Mouse (Mus musculus) neural tube, embryonic 13.5 days (tissue): ENCODE measurements around the gene Olfr157. TPM values are rescaled to one million over a fixed set of nuclear protein-coding genes. Genes with fewer than 3 reads are reported as not detected.

Source experiments
- polyA plus RNA-seq: library from polyadenylated mRNA; unstranded; fragments of >200 nt; fragmentation: Nextera tagmentation; extraction: Ambion mirVana; gene quantifications from 2 replicates; pipeline ENCODE4 v1.2.1, GENCODE M21; 2015

The Olfr157 gene
- polyA plus RNA-seq, 1 experiment from 2014 or later, result not detected

Other genes starting within 250 kb of the Olfr157 start
- gene Npr2, start 208.3 kb downstream of the Olfr157 start, polyA plus RNA-seq, result 26.9 and 27.8 TPM in 2 replicates
- gene Spag8, start 186.6 kb downstream of the Olfr157 start, polyA plus RNA-seq, result 3.5 and 4.1 TPM in 2 replicates
- gene Hint2, start 183.7 kb downstream of the Olfr157 start, polyA plus RNA-seq, result 76.8 and 84.9 TPM in 2 replicates
- gene Tmem8b, start 171.2 kb downstream of the Olfr157 start, polyA plus RNA-seq, result 13.5 and 15.6 TPM in 2 replicates
- gene Fam221b, start 171.1 kb downstream of the Olfr157 start, polyA plus RNA-seq, result 2.4 and 2.9 TPM in 2 replicates
- not detected in 2 replicates for gene Olfr70, start 139.4 kb downstream of the Olfr157 start, polyA plus RNA-seq
- 0.14 TPM in 1 of 2 replicates, not detected in the other for gene Olfr71, start 129.9 kb downstream of the Olfr157 start, polyA plus RNA-seq
- gene Hrct1, start 113.0 kb downstream of the Olfr157 start, polyA plus RNA-seq, result 0.43 and 0.47 TPM in 2 replicates
- not detected in 2 replicates for gene Spaar, start 110.2 kb downstream of the Olfr157 start, polyA plus RNA-seq
- gene Olfr159, start 69.2 kb downstream of the Olfr157 start, polyA plus RNA-seq, result not detected in 2 replicates
- gene Olfr156, start 16.3 kb downstream of the Olfr157 start, polyA plus RNA-seq, result not detected in 2 replicates
- gene Olfr155, start 11.4 kb upstream of the Olfr157 start, polyA plus RNA-seq, result not detected in 2 replicates
- gene Reck, start 35.3 kb upstream of the Olfr157 start, polyA plus RNA-seq, result 9.1 and 11.5 TPM in 2 replicates
- 70.9 and 81.6 TPM in 2 replicates for gene Glipr2, start 117.2 kb upstream of the Olfr157 start, polyA plus RNA-seq
- gene Ccin, start 143.3 kb upstream of the Olfr157 start, polyA plus RNA-seq, result not detected in 2 replicates
- 346 and 355 TPM in 2 replicates for gene Clta, start 164.3 kb upstream of the Olfr157 start, polyA plus RNA-seq
- 23.3 and 25.4 TPM in 2 replicates for gene Gne, start 244.0 kb upstream of the Olfr157 start, polyA plus RNA-seq